Mouse (Mus musculus): ENCODE measurements around the gene Sycp1. TPM values are rescaled to one million over a fixed set of nuclear protein-coding genes. Genes with fewer than 3 reads are reported as not detected.

Sycp1 gene
- not detected in 2 replicates for polyA plus RNA-seq (2021; fragmentation: Nextera tagmentation)
- long read RNA-seq, experiment 1, result 0 reads
- long read RNA-seq, experiment 2, result 0 reads

GRCm38 (mm10) chr3:102935451-102936354 is at the start of gene Sycp1:
Gene Sycp1, minus strand, starts transcription at chr3:102936100.

GRCm38 (mm10) chr3:102964033-102964432 is 28.1 kb upstream of the Sycp1 start, which contains the start of gene Nr1h5:
Gene Nr1h5, minus strand, starts transcription at chr3:102964133.

DNA sequence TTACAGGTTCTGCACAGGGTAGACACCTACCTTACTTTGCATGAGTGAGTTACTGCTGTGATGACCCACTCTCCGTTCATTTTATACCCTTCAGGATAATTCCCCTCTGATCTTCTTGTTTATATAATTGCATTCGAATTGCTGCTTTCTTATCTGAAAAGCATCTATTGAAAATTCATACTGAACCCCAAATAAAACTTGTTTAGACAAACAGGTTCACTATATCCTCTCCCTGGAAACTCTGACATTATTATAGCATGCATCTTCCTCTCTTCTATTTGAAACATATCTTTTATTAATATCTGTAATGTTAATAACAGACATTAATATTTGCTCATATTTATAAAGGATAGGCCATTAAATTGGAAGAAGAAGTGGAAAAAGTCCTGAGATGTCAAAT is 153.3 kb downstream of the Sycp1 start, which contains the start of gene Tshb:
TSS of gene Tshb (minus strand) at position 101 of the 400 bp plus-strand sequence.

Other genes with a start within 250 kb of the Sycp1 start
- gene Tspan2, start 201.6 kb downstream of the Sycp1 start, polyA plus RNA-seq (2021; fragmentation: Nextera tagmentation), result 31.1 and 31.3 TPM in 2 replicates
- gene Tshb, start 153.4 kb downstream of the Sycp1 start, polyA plus RNA-seq (2021; fragmentation: Nextera tagmentation), result 0.10 and 0.13 TPM in 2 replicates
- not detected in 2 replicates for gene Nr1h5, start 28.0 kb upstream of the Sycp1 start, polyA plus RNA-seq (2021; fragmentation: Nextera tagmentation)
- gene Sike1, start 59.6 kb upstream of the Sycp1 start, polyA plus RNA-seq (2021; fragmentation: Nextera tagmentation), result 26.8 and 32.4 TPM in 2 replicates
- gene Csde1, start 84.3 kb upstream of the Sycp1 start, polyA plus RNA-seq (2021; fragmentation: Nextera tagmentation), result 93.8 and 114 TPM in 2 replicates
- gene Nras, start 122.2 kb upstream of the Sycp1 start, polyA plus RNA-seq (2021; fragmentation: Nextera tagmentation), result 29.0 and 57.1 TPM in 2 replicates
- gene Ampd1, start 137.9 kb upstream of the Sycp1 start, polyA plus RNA-seq (2021; fragmentation: Nextera tagmentation), result not detected in 2 replicates
- 0.23 and 0.25 TPM in 2 replicates for gene Dennd2c, start 166.5 kb upstream of the Sycp1 start, polyA plus RNA-seq (2021; fragmentation: Nextera tagmentation)
- gene Bcas2, start 235.6 kb upstream of the Sycp1 start, polyA plus RNA-seq (2021; fragmentation: Nextera tagmentation), result 158 and 166 TPM in 2 replicates

All from layer of hippocampus, adult 6 months (tissue).